Mouse (Mus musculus) ES-E14 (cell line): ENCODE data around the gene Prdm9. TPM values are rescaled to one million over a fixed set of nuclear protein-coding genes. Genes with fewer than 3 reads are reported as not detected.

Experiments
- DNase-seq: peaks from one replicate; pipeline ENCODE4 v3.0.0-alpha.2; 2013; ENCODE audit warnings: low read depth, low spot score
- H3K27ac ChIP-seq: 2 replicates; pipeline ENCODE4 v1.5.1; 2012; ENCODE audit warnings: low read depth, mild to moderate bottlenecking, low read length, moderate library complexity, mixed read lengths; ENCODE audit not compliant: poor library complexity, insufficient read depth, severe bottlenecking
- H3K36me3 ChIP-seq: 2 replicates; pipeline ENCODE4 v1.6.1; 2012; ENCODE audit warnings: mild to moderate bottlenecking, low read length, moderate library complexity, mixed read lengths; ENCODE audit not compliant: control insufficient read depth, poor library complexity, insufficient read depth, severe bottlenecking
- H3K4me1 ChIP-seq, 2 experiments: fragments of 150-350 bp in 1 of 2; sonication (generic) in 1 of 2; 2 replicates each; pipeline ENCODE4 v1.6.1; 2012; ENCODE audit warnings: low read length in 2 of 2, mild to moderate bottlenecking in 1 of 2, mixed read lengths in 1 of 2; ENCODE audit not compliant: control insufficient read depth in 2 of 2, insufficient read depth in 2 of 2, poor library complexity in 1 of 2
- H3K4me3 ChIP-seq, 2 experiments: fragments of 150-350 bp in 1 of 2; sonication (generic) in 1 of 2; 2 replicates each; pipeline ENCODE4 v1.5.1; 2012; ENCODE audit warnings: low read length in 2 of 2, low read depth in 1 of 2, mild to moderate bottlenecking in 1 of 2, mixed read lengths in 1 of 2; ENCODE audit not compliant: insufficient read depth in 1 of 2, poor library complexity in 1 of 2, severe bottlenecking in 1 of 2
- H3K9ac ChIP-seq: 2 replicates; pipeline ENCODE4 v1.6.1; 2012; ENCODE audit warnings: low read depth, mild to moderate bottlenecking, low read length, mixed read lengths; ENCODE audit not compliant: poor library complexity, insufficient read depth, severe bottlenecking
- H3K9me3 ChIP-seq: fragments of 150-350 bp; sonication (generic); 2 replicates; pipeline ENCODE4 v1.6.1; 2012; ENCODE audit warnings: low read depth, mild to moderate bottlenecking, low read length; ENCODE audit not compliant: control insufficient read depth, insufficient read depth
- CHD2 ChIP-seq: IDR thresholded peaks from 2 replicates; pipeline ENCODE4 v1.6.1; 2014; ENCODE audit warnings: mild to moderate bottlenecking, low read depth, low read length, inconsistent platforms
- HCFC1 ChIP-seq: IDR thresholded peaks from 2 replicates; pipeline ENCODE4 v1.6.1; 2012; ENCODE audit warnings: low read length, inconsistent platforms, borderline replicate concordance; ENCODE audit not compliant: insufficient read depth
- MAFK ChIP-seq: IDR thresholded peaks from 2 replicates; pipeline ENCODE4 v1.6.1; 2014; ENCODE audit warnings: mild to moderate bottlenecking, low read depth, low read length, inconsistent platforms; ENCODE audit not compliant: insufficient read depth
- ZC3H11A ChIP-seq: IDR thresholded peaks from 2 replicates; pipeline ENCODE4 v1.6.1; 2012; ENCODE audit warnings: low read depth, mild to moderate bottlenecking, inconsistent platforms, low read length, borderline replicate concordance
- ZNF384 ChIP-seq: IDR thresholded peaks from 2 replicates; pipeline ENCODE4 v1.6.1; 2012; ENCODE audit warnings: low read depth, low read length, inconsistent platforms
- in situ Hi-C, 2 experiments: fragments of 600-800 bp; cut with MboI; formaldehyde crosslinking; loops; one replicate each; pipeline ENCODE4 v1.15.1; 2025; ENCODE audit warnings: low sequenced_read_pairs in 2 of 2, inconsistent platforms in 1 of 2; ENCODE audit not compliant: unreplicated experiment in 2 of 2
- total RNA-seq: library from RNA; depleted of rRNA; stranded (reverse); fragments of 300-350 nt; gene quantifications from 2 replicates; pipeline ENCODE4 v1.2.3, GENCODE M21; 2012

Prdm9 gene
- total RNA-seq, 1 experiment: 2.7 TPM

GRCm38 (mm10) chr17:15585691-15586090 is 21.5 kb upstream of the Prdm9 start:
- in situ Hi-C loops: no loop called here
- no peaks in the 10 kb centered on the region for H3K36me3 ChIP-seq
- H3K4me1 ChIP-seq: no peaks in the 10 kb centered on the region; a peak in 1 of 4 replicates
- H3K4me3 ChIP-seq: no peak overlapping the region
- H3K9me3 ChIP-seq: no peaks in the 10 kb centered on the region
- no peak overlapping the region for H3K9ac ChIP-seq
- DNase-seq: peak; percentile 54
- TF ChIP-seq ZC3H11A: 0 out of 2 replicates have a peak, but pooled peaks have one; percentile 21
- no peak for TF ChIP-seq HCFC1
- no peak overlapping the region for H3K27ac ChIP-seq

- in situ Hi-C loops: no loop called here
These were observed 18.9 kb upstream of the Prdm9 start for GRCm38 (mm10) chr17:15583071-15583470.

GRCm38 (mm10) chr17:15580072-15580447 is 15.9 kb upstream of the Prdm9 start:
- no peaks in the 10 kb centered on the region for H3K36me3 ChIP-seq
- no peak for TF ChIP-seq ZNF384
- TF ChIP-seq HCFC1: no peak
- TF ChIP-seq MAFK: no peak
- TF ChIP-seq CHD2: no peak
- TF ChIP-seq ZC3H11A: no peak
- H3K9ac ChIP-seq: no peak overlapping the region
- no peak overlapping the region for H3K27ac ChIP-seq
- no peaks in the 10 kb centered on the region; a peak in 2 of 4 replicates for H3K4me1 ChIP-seq
- H3K9me3 ChIP-seq: no peaks in the 10 kb centered on the region
- no peak for DNase-seq
- in situ Hi-C loops: no loop called here
- H3K4me3 ChIP-seq: no peak overlapping the region

More at GRCm38 (mm10) chr17:15583071-15583470, 18.9 kb upstream of the Prdm9 start:
- no peaks in the 10 kb centered on the region for H3K9me3 ChIP-seq
- TF ChIP-seq MAFK (no peak), HCFC1 (no peak), ZC3H11A (no peak), CHD2 (no peak), ZNF384 (no peak)
- no peak overlapping the region for H3K4me3 ChIP-seq
- no peak for DNase-seq
- H3K4me1 ChIP-seq: no peaks in the 10 kb centered on the region; a peak in 1 of 4 replicates
- H3K9ac ChIP-seq: no peak overlapping the region
- no peak overlapping the region for H3K27ac ChIP-seq
- no peaks in the 10 kb centered on the region for H3K36me3 ChIP-seq

GRCm38 (mm10) chr17:15579410-15580071 is 15.4 kb upstream of the Prdm9 start:
- TF ChIP-seq ZNF384 (no peak), MAFK (0 out of 2 replicates have a peak, but pooled peaks have one; percentile 27)
- Histone ChIP-seq H3K9ac (no peak overlapping the region), H3K9me3 (no peaks in the 10 kb centered on the region), H3K36me3 (no peaks in the 10 kb centered on the region), H3K4me3 (no peak overlapping the region), H3K4me1 (no peaks in the 10 kb centered on the region; a peak in 2 of 4 replicates), H3K27ac (no peak overlapping the region)
- in situ Hi-C loops: no loop called here
- no peak for DNase-seq

DNA sequence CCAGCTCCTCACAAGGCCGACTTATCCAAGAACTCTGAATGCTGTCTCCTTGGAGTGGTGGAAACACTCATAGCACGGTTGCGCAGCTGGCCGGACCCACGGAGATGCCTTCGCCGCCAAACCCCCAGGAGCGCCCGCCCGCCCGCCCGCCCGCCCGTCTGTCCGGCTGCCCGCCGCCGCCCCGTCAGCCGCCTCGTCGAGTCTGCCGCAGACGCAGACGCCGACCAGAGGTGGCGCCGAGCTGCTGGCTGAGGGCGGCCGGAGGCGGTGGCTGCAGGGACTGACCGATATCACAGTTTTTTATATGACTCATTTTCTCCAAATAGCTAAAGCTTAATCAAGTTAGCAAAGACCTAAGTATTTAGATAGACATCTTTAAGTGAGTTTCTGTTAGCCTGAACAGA is 13.1 kb upstream of the Prdm9 start:
- H3K4me3 ChIP-seq: peak overlapping the region; percentile 54 to 58
- no peaks in the 10 kb centered on the region for H3K9me3 ChIP-seq
- no peak overlapping the region for H3K27ac ChIP-seq
- no peak for DNase-seq
- H3K9ac ChIP-seq: 0 out of 2 replicates have a peak overlapping the region, but pooled peaks have one; percentile 45
- no peaks in the 10 kb centered on the region for H3K36me3 ChIP-seq
- in situ Hi-C loops: no loop called here
- no peak for TF ChIP-seq HCFC1
- no peak for TF ChIP-seq ZNF384
- no peak for TF ChIP-seq MAFK
- TF ChIP-seq ZC3H11A: no peak
- TF ChIP-seq CHD2: no peak
- H3K4me1 ChIP-seq: no peaks in the 10 kb centered on the region; a peak in 1 of 4 replicates
